Mouse (Mus musculus) intestine, postnatal 0 days (tissue): ENCODE measurements at regions not wholly inside any gene's neighbourhood (a gene's known extent, or its start where the extent isn't known, plus 50 kb on each side); places are given as distances from the start of the nearest gene placed in this dataset.

Experiments
- ATAC-seq: fragments of 200-750 bp; cut with Nextera tagmentation; 2 replicates; pipeline ENCODE4 v1.8.0; 2017; ENCODE audit warnings: mild to moderate bottlenecking, moderate TSS enrichment, moderate library complexity
- H3K27ac ChIP-seq: fragments of 300-500 bp; sonication (generic); 2 replicates; pipeline ENCODE4 v1.5.1; 2014; ENCODE audit warnings: mild to moderate bottlenecking, low read depth, low read length, moderate library complexity
- H3K27me3 ChIP-seq: fragments of 300-500 bp; sonication (generic); replicated peaks from 2 replicates; pipeline ENCODE4 v1.6.1; 2014; ENCODE audit warnings: low read length, mixed read lengths; ENCODE audit not compliant: control insufficient read depth, insufficient read depth
- H3K36me3 ChIP-seq: fragments of 300-500 bp; sonication (generic); 2 replicates; pipeline ENCODE4 v1.6.1; 2014; ENCODE audit warnings: mild to moderate bottlenecking, moderate library complexity; ENCODE audit not compliant: control insufficient read depth, insufficient read depth
- H3K4me1 ChIP-seq: fragments of 300-500 bp; sonication (generic); replicated peaks from 2 replicates; pipeline ENCODE4 v1.6.1; 2014; ENCODE audit warnings: antibody characterized with exemption, low read length, mixed read lengths; ENCODE audit not compliant: control insufficient read depth, insufficient read depth
- H3K4me2 ChIP-seq: fragments of 300-500 bp; sonication (generic); replicated peaks from 2 replicates; pipeline ENCODE4 v1.6.1; 2014; ENCODE audit warnings: low read depth, mild to moderate bottlenecking, moderate library complexity
- H3K4me3 ChIP-seq: fragments of 300-500 bp; sonication (generic); 2 replicates; pipeline ENCODE4 v1.5.1; 2014; ENCODE audit warnings: low read depth, low read length
- H3K9ac ChIP-seq: fragments of 300-500 bp; sonication (generic); 2 replicates; pipeline ENCODE4 v1.6.1; 2014; ENCODE audit warnings: mild to moderate bottlenecking, low read depth, low read length
- H3K9me3 ChIP-seq: fragments of 300-500 bp; sonication (generic); 2 replicates; pipeline ENCODE4 v1.6.1; 2016; ENCODE audit warnings: mixed run types; ENCODE audit not compliant: control insufficient read depth
- CTCF ChIP-seq: sonication (generic); IDR thresholded peaks from 2 replicates; pipeline ENCODE4 v1.5.1; 2016; ENCODE audit warnings: low read depth, mild to moderate bottlenecking, control low read depth, antibody characterized with exemption, moderate library complexity
- WGBS: fragments of 180-500 bp; shearing (Covaris S2); extraction: QIAGEN DNeasy Blood & Tissue Kit; methylation state at CpG from one replicate; pipeline ENCODE4 v1.1.7; 2014; 5-methylcytosine and 5-hydroxymethylcytosine counted together

- Histone ChIP-seq H3K27me3 (no peaks in the 10 kb centered on the region), H3K4me2 (0 out of 2 replicates have a peak overlapping the region, but pooled peaks have one; percentile 25), H3K9ac (no peak overlapping the region), H3K27ac (no peak overlapping the region), H3K9me3 (no peaks in the 10 kb centered on the region), H3K4me1 (no peaks in the 10 kb centered on the region), H3K36me3 (no peaks in the 10 kb centered on the region), H3K4me3 (no peak overlapping the region)
- WGBS, result 41% methylated on average over 4 of the region's 4 CpGs
- no peak for TF ChIP-seq CTCF
- 0 out of 2 replicates have a peak, but pooled peaks have one; percentile 43 for ATAC-seq
Observed at GRCm38 (mm10) chr17:93508882-93509594, 310.2 kb downstream of the Adcyap1 start.

GRCm38 (mm10) chr17:93523406-93523805, 324.6 kb downstream of the Adcyap1 start:
- no peaks in the 10 kb centered on the region for H3K27me3 ChIP-seq
- H3K4me3 ChIP-seq, result no peak overlapping the region
- no peak overlapping the region for H3K9ac ChIP-seq
- H3K27ac ChIP-seq, result no peak overlapping the region
- no peak for TF ChIP-seq CTCF
- no peak overlapping the region for H3K4me2 ChIP-seq
- H3K36me3 ChIP-seq, result no peaks in the 10 kb centered on the region
- no peaks in the 10 kb centered on the region for H3K4me1 ChIP-seq
- no peaks in the 10 kb centered on the region for H3K9me3 ChIP-seq
- ATAC-seq, result no peak

DNA sequence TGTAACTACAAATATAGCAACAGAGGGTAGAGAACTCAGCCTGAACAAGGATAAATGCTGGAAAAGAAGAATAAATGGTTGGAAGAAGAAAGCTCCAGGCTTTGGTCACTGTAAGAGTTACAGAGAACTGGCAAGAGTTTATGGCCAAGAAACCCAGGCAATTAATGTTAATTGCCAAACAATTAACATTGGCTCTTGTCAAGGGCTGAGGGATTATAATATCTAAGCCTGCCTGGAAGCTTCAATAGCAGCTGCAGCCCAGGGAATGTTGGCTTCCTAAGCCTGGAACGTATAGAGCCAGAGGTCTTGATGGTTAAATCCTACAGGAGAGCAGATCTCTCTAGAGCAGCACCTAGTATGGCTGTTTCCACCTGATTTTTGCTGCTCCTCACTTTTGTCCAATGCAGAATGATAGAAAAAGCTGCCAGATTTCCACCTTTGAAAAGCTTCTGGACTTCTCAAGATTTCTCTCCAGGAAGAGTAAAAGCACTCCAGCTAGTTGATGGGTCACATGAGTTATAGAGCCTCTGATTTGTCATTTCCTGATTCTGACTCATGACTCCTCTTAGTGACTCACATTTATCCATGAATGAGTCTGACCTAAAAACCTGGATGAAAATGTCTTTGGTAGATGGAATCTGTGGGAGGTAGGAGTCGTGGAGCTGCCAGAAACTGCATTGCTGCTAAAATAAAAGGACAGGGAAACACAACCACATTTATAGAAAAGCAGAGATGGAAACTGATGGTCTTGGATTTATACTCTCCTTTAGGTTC, 327.2 kb downstream of the Adcyap1 start:
- Histone ChIP-seq H3K4me1 (no peaks in the 10 kb centered on the region), H3K27me3 (no peaks in the 10 kb centered on the region), H3K9ac (no peak overlapping the region), H3K27ac (no peak overlapping the region), H3K36me3 (no peaks in the 10 kb centered on the region), H3K4me3 (no peak overlapping the region), H3K9me3 (no peaks in the 10 kb centered on the region), H3K4me2 (no peak overlapping the region)
- TF ChIP-seq CTCF, result no peak
- ATAC-seq, result no peak
- 54% methylated on average over 2 of the region's 2 CpGs for WGBS

- Histone ChIP-seq H3K9ac (no peak overlapping the region), H3K4me1 (no peaks in the 10 kb centered on the region), H3K27me3 (no peaks in the 10 kb centered on the region), H3K4me3 (no peak overlapping the region), H3K4me2 (no peak overlapping the region), H3K27ac (no peak overlapping the region), H3K36me3 (no peaks in the 10 kb centered on the region), H3K9me3 (no peaks in the 10 kb centered on the region)
- TF ChIP-seq CTCF, result peak; percentile 62
- no peak for ATAC-seq
Observed at GRCm38 (mm10) chr17:93532535-93532934, 333.7 kb downstream of the Adcyap1 start.

DNA sequence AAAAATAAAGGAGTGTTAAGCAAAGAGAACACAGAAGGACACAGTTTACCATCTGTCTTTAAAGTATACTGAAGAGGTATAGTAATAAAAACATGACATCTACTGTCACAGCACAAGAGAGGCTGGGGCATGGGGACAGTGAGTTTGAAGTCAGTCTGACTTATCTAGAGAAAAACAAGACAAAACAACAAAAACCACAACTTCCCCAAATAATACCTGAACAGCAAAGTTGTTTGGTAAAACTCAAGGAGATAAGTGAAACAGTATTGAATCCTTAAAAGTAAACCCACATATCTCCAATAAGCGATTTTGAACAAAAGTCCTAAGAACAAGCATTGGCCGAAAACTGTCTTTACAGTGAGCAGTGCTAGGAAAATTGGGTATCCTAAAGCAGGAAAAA, 336.1 kb downstream of the Adcyap1 start:
- H3K4me1 ChIP-seq, result no peaks in the 10 kb centered on the region
- H3K27ac ChIP-seq, result no peak overlapping the region
- TF ChIP-seq CTCF, result no peak
- no peak overlapping the region for H3K4me2 ChIP-seq
- no peaks in the 10 kb centered on the region for H3K9me3 ChIP-seq
- no peaks in the 10 kb centered on the region for H3K36me3 ChIP-seq
- H3K27me3 ChIP-seq, result no peaks in the 10 kb centered on the region
- no peak for ATAC-seq
- H3K4me3 ChIP-seq, result no peak overlapping the region
- 95% methylated on average over 2 of the region's 2 CpGs for WGBS
- no peak overlapping the region for H3K9ac ChIP-seq

DNA sequence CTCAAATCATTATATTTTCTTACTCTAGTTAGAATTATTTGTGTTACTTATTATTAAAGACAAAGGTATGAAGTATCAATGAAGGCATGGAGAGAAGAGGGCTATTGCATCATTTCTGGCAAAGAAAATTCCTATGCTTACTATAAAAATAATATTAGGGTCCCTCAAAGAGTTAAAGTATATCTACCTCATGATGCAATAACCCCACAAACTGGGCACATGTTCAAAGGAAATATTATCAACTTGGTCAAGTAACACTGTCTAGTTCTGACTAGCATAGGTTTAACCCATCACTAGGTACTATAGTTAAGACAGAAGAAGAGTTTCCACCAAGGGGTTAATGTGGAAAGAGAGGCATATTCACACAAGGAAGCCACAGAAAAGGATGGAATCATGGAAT, 336.9 kb downstream of the Adcyap1 start:
- Histone ChIP-seq H3K27me3 (no peaks in the 10 kb centered on the region), H3K4me2 (no peak overlapping the region), H3K4me1 (no peaks in the 10 kb centered on the region), H3K27ac (no peak overlapping the region), H3K4me3 (no peak overlapping the region), H3K9ac (no peak overlapping the region), H3K36me3 (no peaks in the 10 kb centered on the region), H3K9me3 (no peaks in the 10 kb centered on the region)
- no peak for ATAC-seq
- TF ChIP-seq CTCF, result no peak
